Mouse (Mus musculus): Measurements from ENCODE around the gene Fxn.

GRCm38 (mm10) chr19:24312556-24313342 lies 32.3 kb upstream of the Fxn start:
- no peak for TF ChIP-seq CTCF (IDR thresholded peaks at IDR 0.05; ENCODE audit: low read depth, low read length)
- no peak for TF ChIP-seq GATA1 (IDR thresholded peaks at IDR 0.05; ENCODE audit: borderline replicate concordance, low read length)
- TF ChIP-seq GATA2 (IDR thresholded peaks at IDR 0.05; ENCODE audit: borderline replicate concordance, low read depth, low read length), result no peak

Measured in G1E (cell line).